ENCODE assay signal across 9 mouse cellular contexts in the genomic region with DNA sequence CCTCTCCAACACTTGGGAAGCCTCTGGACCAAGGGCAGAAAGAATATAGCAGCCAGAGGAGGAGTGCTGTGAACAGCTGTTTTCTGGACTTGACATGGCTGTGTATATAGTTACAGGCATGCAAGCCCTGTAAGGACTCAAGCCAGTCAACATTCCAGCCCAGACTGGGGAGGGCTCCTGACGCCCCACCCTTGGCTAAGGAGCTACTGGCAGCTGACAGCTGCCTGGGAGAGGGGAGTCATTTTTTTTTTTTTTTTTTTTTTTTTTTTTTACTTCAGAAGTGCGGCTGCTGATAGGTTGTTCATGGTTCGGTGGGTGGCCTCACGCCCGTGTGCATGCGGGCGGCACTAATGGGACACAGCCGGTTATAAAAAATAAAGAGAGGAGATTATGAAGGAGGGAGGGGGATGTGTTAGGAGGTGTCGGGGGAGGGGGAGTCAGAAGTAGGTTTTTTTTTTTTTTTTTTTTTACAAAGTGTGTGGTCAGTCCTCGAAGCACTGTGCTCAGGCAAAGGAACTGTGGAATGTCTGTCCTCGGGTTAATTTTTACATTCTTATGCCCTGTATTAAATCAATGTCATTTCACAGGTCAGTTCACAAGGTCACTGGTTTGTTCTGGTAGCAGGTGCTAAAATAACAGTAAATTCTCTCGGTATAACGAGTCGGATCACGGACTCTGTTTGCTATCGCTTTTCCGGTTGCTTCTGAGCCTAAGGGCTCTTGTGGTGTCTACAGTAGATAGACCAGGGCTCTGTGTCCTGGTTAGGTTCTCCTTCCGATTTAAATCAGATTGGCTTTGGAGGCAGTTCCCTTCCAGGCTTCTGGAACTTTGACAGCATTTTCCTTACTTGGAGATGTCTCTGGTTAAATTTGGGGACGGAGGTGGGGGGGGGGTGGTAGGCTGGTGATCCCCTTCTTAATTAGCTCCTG.
DNase-seq lines count a peak whose midpoint lies in the region; ATAC-seq lines count a peak whose summit lies in the region.
"Had no signal": no experiment of that assay in that cellular context is flagged by ENCODE, and none has a peak within 500 bp of the region (broad histone marks: within the 10 kb centered on the region; RNA-seq: fewer than 3 reads in every experiment).

No protein-coding gene starts in this region.

- H3K27me3 ChIP-seq in embryonic facial prominence, embryonic 13.5 days: no peaks in the 10 kb centered on the region
- no peaks in the 10 kb centered on the region for H3K27me3 ChIP-seq in heart, embryonic 13.5 days (replicated peaks)
- peaks cover 43% of the 10 kb centered on the region for H3K27me3 ChIP-seq in kidney, embryonic 16.5 days (ENCODE audit: insufficient read depth, low read length)

- H3K36me3 ChIP-seq in embryonic facial prominence, embryonic 13.5 days: no peaks in the 10 kb centered on the region
- H3K36me3 ChIP-seq in heart, embryonic 13.5 days: no peaks in the 10 kb centered on the region
- no peaks in the 10 kb centered on the region for H3K36me3 ChIP-seq in kidney, embryonic 16.5 days (ENCODE audit: insufficient read depth, low read length)

- 19% methylated on average over 19 of the region's 19 CpGs for WGBS in embryonic facial prominence, embryonic 13.5 days
- 31% methylated on average over 19 of the region's 19 CpGs for WGBS in heart, embryonic 13.5 days
- WGBS in kidney, embryonic 16.5 days: 12% methylated on average over 19 of the region's 19 CpGs

- DNase-seq in A20 (ENCODE audit: low read depth, low spot score) (peak; percentile 13), adipocyte (ENCODE audit: low spot score) (no peak)
- peak; percentile 55 for DNase-seq in lung, postnatal 14 days
- DNase-seq in cerebellum, adult 11-12 months: no peak
- no peak for DNase-seq in T-cell, adult 2 months (ENCODE audit: low spot score)

- H3K9me3 ChIP-seq in embryonic facial prominence, embryonic 13.5 days: 0 out of 2 replicates have a peak, but pooled peaks cover 4% of the 10 kb centered on the region
- peaks cover 6% of the 10 kb centered on the region; the same call in 1 of the 2 replicates for H3K9me3 ChIP-seq in heart, embryonic 13.5 days
- 0 out of 2 replicates have a peak, but pooled peaks cover 2% of the 10 kb centered on the region for H3K9me3 ChIP-seq in kidney, embryonic 16.5 days (ENCODE audit: low read length)

- 0 out of 2 replicates have a peak overlapping the region, but pooled peaks have one; percentile 4 for H3K4me3 ChIP-seq in embryonic facial prominence, embryonic 13.5 days
- peak overlapping the region; percentile 29 for H3K4me3 ChIP-seq in heart, embryonic 13.5 days
- H3K4me3 ChIP-seq in kidney, embryonic 16.5 days (ENCODE audit: low read length): peak overlapping the region; percentile 7; the same call in 1 of the 2 replicates

- H3K4me2 ChIP-seq in embryonic facial prominence, embryonic 13.5 days: peak overlapping the region; percentile 47
- peak overlapping the region; percentile 58 for H3K4me2 ChIP-seq in heart, embryonic 13.5 days
- H3K4me2 ChIP-seq in kidney, embryonic 16.5 days (replicated peaks; ENCODE audit: low read depth, low read length): peak overlapping the region; percentile 49

- H3K4me1 ChIP-seq in embryonic facial prominence, embryonic 13.5 days: peaks cover 28% of the 10 kb centered on the region
- peaks cover 23% of the 10 kb centered on the region for H3K4me1 ChIP-seq in heart, embryonic 13.5 days
- H3K4me1 ChIP-seq in kidney, embryonic 16.5 days (ENCODE audit: insufficient read depth, low read length): peaks cover 21% of the 10 kb centered on the region

- no peak overlapping the region for H3K27ac ChIP-seq in embryonic facial prominence, embryonic 13.5 days
- H3K27ac ChIP-seq in heart, embryonic 13.5 days (replicated peaks): peak overlapping the region; percentile 40; the same call in 1 of the 2 replicates
- no peak overlapping the region for H3K27ac ChIP-seq in kidney, embryonic 16.5 days (ENCODE audit: low read length)
- H3K27ac ChIP-seq: macrophage had no signal

- no peak overlapping the region for H3K9ac ChIP-seq in embryonic facial prominence, embryonic 13.5 days
- H3K9ac ChIP-seq in heart, embryonic 13.5 days: peak overlapping the region; percentile 34
- H3K9ac ChIP-seq in kidney, embryonic 16.5 days (replicated peaks; ENCODE audit: low read length): no peak overlapping the region

- ATAC-seq in embryonic facial prominence, embryonic 13.5 days (ENCODE audit: insufficient number of reproducible peaks, insufficient read depth, low FRiP score, low TSS enrichment, low read depth): peak; percentile 59; the same call in 1 of the 2 replicates
- ATAC-seq in heart, embryonic 13.5 days (ENCODE audit: extremely low read depth, insufficient number of reproducible peaks, low FRiP score, low TSS enrichment): no peak; the same call in 1 of the 2 replicates
- peak; percentile 89 for ATAC-seq in kidney, embryonic 16.5 days (ENCODE audit: low FRiP score, low TSS enrichment)

Comparison
In these comparisons a context has a peak if more than half of its experiments do, and no peak if none do; other contexts are left out.
1. DNase-seq: peak in A20 (single experiment) and lung, postnatal 14 days (single experiment); none in adipocyte (single experiment), cerebellum, adult 11-12 months (single experiment) and T-cell, adult 2 months (single experiment).
2. Peak in every context shown above with its lines, with median percentiles within 50 percentile points of each other: H3K4me2 ChIP-seq and H3K4me3 ChIP-seq.